Mouse (Mus musculus) cerebellum, adult 11 months (tissue): ENCODE results near the gene Evi5l.
"Not testable (repeated sequence)": the region's sequence is repeated elsewhere in the genome, so short reads cannot be mapped to it uniquely, and the experiment has no call there.

Experiments used
- DNase-seq: peaks from one replicate; pipeline ENCODE4 v3.0.0; 2022

Evi5l gene

GRCm38 (mm10) chr8:4239193-4239890 is 73.0 kb downstream of the Evi5l start:
- no peak for DNase-seq

GRCm38 (mm10) chr8:4245061-4245460 is 78.7 kb downstream of the Evi5l start:
- no peak for DNase-seq

- DNase-seq = no peak
These were observed 79.4 kb downstream of the Evi5l start for GRCm38 (mm10) chr8:4245737-4246136.

DNA sequence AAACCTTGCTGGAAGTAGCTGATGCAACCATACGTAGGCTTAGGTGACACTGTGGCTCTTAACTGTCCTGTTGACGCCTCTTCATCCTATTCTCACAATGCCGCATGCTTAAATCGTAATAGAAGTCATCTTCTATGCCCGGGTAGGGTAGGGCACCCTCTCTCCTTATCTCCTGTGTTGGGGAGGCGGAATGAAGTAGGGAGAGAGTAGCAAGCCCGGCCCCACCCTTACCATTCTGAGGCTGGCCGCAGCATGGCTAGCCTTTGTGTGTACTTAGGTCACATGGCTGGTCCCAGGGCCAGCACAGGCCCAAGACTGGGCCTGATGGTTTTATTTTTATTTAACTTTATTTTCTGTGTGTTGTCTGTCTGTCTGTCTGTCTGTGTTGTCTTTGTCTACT is 80.9 kb downstream of the Evi5l start:
- DNase-seq = no peak

DNA sequence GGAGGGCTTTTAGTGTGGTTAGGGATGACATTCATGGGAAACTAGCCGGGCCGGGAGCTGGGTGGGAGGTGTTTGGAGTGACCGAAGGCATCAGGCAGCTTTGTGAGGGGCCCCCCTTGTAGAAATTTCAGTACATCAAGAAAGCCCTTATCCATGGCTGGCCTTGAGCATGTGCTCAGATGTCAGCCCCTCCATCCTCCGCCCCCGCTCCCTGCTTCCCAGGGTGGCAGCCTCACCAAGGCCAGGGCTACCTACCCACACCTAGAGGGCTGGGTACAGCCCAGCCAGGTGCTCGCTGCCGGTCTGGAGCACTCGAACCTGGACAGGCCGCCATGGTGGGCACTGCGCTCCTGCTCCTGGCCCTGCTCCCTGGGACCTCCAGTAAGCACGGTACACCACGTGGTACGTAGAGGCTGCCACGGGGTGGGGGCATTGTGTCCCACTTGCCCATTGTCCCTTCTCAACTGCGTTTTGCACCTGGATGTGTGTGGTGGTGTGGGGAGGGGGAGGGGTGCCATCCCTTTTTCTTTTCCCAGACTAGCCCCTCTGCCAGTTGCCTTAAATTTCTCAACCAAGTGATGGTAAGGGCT is 81.7 kb downstream of the Evi5l start, which contains the start of gene Tgfbr3l:
Gene Tgfbr3l, plus strand, starts transcription at position 264 of the 590 bp plus-strand sequence.
- no peak for DNase-seq

DNA sequence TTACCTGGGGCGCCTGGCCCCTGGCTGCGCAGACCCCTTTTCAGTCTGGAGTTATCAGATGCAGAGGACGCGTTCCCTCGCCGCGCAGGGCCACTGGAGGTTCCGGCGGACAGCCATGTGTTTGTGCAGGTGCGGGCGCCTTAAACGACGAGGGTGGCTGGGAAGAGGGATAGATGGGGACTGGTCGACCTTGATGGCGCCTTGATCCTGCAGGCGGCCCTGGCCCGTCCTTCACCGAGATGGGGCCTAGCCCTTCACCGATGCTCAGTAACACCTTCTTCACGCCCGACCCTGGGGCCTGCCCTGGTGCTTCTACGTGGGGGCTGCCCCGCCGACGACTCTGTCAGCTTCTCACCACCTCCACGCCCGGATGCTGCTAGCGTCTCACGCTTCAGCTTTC is 82.8 kb downstream of the Evi5l start:
- no peak for DNase-seq

DNA sequence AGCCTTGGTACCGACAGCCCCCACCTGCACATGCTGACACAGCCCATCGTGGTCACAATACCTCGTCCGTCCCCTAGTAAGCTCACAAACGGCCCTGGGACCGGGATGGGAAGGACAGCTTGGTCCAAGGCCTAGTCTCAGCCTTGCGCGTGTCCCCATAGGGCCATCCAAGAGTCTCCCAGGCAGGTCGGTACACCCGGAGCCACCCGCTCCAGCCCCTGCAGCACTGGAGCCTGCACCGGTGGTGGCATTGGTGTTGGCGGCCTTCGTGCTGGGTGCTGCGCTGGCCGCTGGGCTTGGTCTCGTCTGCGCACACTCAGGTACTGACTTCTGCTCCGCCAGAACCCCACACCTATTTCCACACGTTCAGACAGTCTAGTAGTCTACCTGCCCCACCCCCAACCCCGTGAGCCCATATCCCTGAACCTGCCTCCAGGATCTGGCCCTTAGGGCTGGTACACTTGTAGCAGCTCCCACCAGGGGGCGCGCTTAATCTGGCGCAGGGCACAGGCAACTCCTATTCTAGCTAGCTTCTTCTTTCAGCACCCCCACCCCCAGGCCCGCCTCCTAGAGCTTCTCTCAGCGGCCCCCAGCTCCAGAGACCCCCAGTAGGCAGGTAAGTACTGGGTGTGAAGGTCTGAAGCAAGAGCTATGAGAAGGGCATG is 84.1 kb downstream of the Evi5l start:
- peak; percentile 75 for DNase-seq

DNA sequence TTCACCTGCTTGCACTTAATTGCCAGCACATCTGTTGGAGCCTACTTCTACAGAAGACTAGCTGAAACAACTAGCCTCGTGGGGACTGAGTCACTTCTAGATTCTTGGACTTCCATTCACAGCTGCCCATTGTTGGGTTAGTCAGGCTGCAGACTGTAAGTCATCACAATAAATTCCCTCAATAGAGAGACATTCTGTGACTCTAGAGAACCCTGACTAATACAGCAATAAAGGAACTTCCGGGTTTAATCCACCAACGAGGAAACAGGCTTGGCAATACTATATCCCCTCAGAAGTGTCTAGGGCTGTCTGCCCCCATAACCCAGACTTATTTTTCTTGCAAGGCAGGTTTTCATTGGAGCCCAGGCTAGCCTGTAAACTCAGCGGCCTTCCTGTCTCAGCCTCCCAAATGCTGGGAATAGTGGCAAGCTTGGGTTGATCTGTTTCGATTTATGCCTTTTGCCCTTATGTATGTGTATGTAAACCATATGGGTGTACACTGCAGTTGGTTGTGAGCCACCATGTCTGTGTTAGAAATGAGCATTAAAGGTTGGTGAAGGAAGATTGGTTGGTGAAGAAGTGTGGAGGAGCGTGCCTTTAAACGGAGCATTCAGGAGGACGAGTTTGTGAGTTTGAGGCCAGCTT is 85.9 kb downstream of the Evi5l start:
- DNase-seq = no peak

- DNase-seq = peak; percentile 91
These were observed 86.8 kb downstream of the Evi5l start, which contains the start of gene Snapc2 for GRCm38 (mm10) chr8:4252934-4253841. Snapc2 (plus strand) TSS chr8:4253080.

- peak; percentile 69 for DNase-seq
These were observed 87.6 kb downstream of the Evi5l start for GRCm38 (mm10) chr8:4254001-4254400.

DNA sequence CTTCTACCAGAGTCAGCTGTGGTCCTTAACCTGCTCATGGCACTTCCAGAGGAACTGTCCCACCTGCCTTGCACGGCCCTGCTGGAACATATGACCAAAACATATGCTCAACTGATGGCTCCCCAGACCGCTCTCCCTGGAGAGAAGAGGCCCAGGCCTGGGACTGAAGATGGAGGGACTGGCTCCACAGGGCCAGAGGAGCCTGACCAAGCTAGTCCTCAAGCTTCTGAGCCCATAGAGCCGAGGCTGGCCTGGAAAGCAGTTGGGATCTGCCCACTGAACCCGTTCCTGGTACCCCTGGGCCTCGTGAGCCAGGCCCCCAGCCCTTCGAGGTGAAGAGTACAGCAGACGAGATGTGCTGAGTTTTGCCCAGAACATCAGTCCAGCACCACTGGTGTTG is 89.1 kb downstream of the Evi5l start:
- DNase-seq = not testable (repeated sequence)

- DNase-seq = no peak
These were observed 90.5 kb downstream of the Evi5l start for GRCm38 (mm10) chr8:4256911-4257310.

DNA sequence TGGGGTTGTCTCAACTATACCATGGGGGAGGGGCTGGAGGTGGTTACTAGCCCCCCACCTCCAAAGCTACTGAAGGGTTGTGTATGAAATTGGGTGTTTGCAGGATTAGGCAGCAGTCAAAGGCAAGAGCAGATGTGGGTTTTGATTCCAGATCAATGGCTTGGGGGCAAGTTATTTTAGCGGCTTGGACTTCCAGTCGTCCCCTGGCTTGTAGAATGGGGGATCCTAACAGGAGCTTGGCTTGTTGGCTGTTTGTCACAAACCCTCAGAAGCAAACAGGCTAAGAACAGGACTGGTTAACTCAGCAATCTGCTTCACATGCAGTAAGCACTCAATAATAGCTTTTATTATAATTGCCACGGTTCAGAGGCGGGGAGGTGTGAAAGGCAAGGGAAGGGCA is 91.0 kb downstream of the Evi5l start:
- DNase-seq = no peak

- DNase-seq = peak; percentile 58
These were observed 91.9 kb downstream of the Evi5l start for GRCm38 (mm10) chr8:4258233-4258632.

- no peak for DNase-seq
These were observed 92.3 kb downstream of the Evi5l start for GRCm38 (mm10) chr8:4258678-4259077.

DNA sequence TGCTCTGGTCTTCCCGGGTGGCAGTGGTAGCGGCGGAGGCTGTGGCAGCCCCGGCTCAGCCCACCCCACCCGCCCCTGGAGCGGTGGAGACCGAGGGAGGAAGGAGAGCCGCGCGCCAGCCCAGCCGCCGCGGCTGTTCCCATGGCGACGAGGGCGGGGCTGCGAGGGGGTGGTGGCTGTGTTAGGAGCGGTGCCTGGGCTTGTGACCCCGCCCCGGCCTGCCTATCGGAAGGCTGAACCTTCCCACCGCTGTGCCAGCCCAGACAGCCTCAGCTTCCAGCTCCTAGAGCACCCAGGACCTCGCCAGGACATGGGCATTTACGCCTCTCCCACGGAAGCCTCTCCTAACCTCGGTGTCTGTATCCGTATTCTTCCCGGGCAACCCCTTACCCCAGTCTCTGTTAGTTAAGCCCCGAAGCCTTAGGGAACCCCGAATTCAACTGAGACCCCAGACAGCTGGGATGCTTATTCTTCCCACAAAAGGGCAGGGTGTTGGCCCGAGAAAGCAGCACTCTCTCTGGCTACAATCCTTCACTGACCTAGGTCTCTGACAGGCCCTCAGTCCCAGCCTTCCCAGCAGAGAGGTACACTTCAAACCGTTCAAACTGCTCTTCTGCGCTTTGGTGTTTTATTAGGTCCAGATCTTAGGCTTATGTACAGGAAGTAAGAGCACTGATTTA is 92.9 kb downstream of the Evi5l start, which contains the start of gene Ctxn1:
Gene Ctxn1, minus strand, starts transcription at position 150 of the 680 bp plus-strand sequence.
- peak; percentile 67 for DNase-seq

- DNase-seq = no peak
These were observed 93.4 kb downstream of the Evi5l start for GRCm38 (mm10) chr8:4259805-4260170.
